Mouse (Mus musculus) kidney, embryonic 14.5 days (tissue): ENCODE data around the gene Fbxw4. TPM values are rescaled to one million over a fixed set of nuclear protein-coding genes. Genes with fewer than 3 reads are reported as not detected.

Source experiments
- ATAC-seq: fragments of 200-750 bp; cut with Nextera tagmentation; 2 replicates; pipeline ENCODE4 v1.8.0; 2017; ENCODE audit warnings: moderate number of reproducible peaks, mild to moderate bottlenecking, moderate TSS enrichment, moderate library complexity; ENCODE audit not compliant: low FRiP score, low TSS enrichment
- H3K27ac ChIP-seq: fragments of 300-500 bp; sonication (generic); 2 replicates; pipeline ENCODE4 v1.5.1; 2014; ENCODE audit warnings: low read depth, mild to moderate bottlenecking, low read length, moderate library complexity, mixed read lengths
- H3K27me3 ChIP-seq: fragments of 300-500 bp; sonication (generic); 2 replicates; pipeline ENCODE4 v1.6.1; 2014; ENCODE audit warnings: mild to moderate bottlenecking, low read length; ENCODE audit not compliant: control insufficient read depth, insufficient read depth
- H3K36me3 ChIP-seq: fragments of 300-500 bp; sonication (generic); 2 replicates; pipeline ENCODE4 v1.6.1; 2014; ENCODE audit warnings: low read length, mixed read lengths; ENCODE audit not compliant: control insufficient read depth, insufficient read depth
- H3K4me1 ChIP-seq: fragments of 300-500 bp; sonication (generic); 2 replicates; pipeline ENCODE4 v1.6.1; 2014; ENCODE audit warnings: low read length, mixed read lengths; ENCODE audit not compliant: control insufficient read depth, insufficient read depth
- H3K4me2 ChIP-seq: fragments of 300-500 bp; sonication (generic); replicated peaks from 2 replicates; pipeline ENCODE4 v1.6.1; 2014; ENCODE audit warnings: low read depth, mild to moderate bottlenecking, low read length
- H3K4me3 ChIP-seq: fragments of 300-500 bp; sonication (generic); 2 replicates; pipeline ENCODE4 v1.5.1; 2014; ENCODE audit warnings: mild to moderate bottlenecking, low read length
- H3K9ac ChIP-seq: fragments of 300-500 bp; sonication (generic); 2 replicates; pipeline ENCODE4 v1.6.1; 2014; ENCODE audit warnings: low read depth, mild to moderate bottlenecking, low read length, moderate library complexity
- H3K9me3 ChIP-seq: fragments of 300-500 bp; sonication (generic); 2 replicates; pipeline ENCODE4 v1.6.1; 2016; ENCODE audit warnings: low read length; ENCODE audit not compliant: control insufficient read depth
- WGBS: fragments of 180-500 bp; shearing (Covaris S2); extraction: QIAGEN DNeasy Blood & Tissue Kit; methylation state at CpG from one replicate; pipeline ENCODE4 v1.1.7; 2014; 5-methylcytosine and 5-hydroxymethylcytosine counted together
- polyA plus RNA-seq: library from polyadenylated mRNA; unstranded; fragments of >200 nt; fragmentation: Nextera tagmentation; extraction: Ambion mirVana; gene quantifications from 2 replicates; pipeline ENCODE4 v1.2.1, GENCODE M21; 2014

Fbxw4 gene
- polyA plus RNA-seq, 1 experiment from 2014 or later, result 8.3 TPM

DNA sequence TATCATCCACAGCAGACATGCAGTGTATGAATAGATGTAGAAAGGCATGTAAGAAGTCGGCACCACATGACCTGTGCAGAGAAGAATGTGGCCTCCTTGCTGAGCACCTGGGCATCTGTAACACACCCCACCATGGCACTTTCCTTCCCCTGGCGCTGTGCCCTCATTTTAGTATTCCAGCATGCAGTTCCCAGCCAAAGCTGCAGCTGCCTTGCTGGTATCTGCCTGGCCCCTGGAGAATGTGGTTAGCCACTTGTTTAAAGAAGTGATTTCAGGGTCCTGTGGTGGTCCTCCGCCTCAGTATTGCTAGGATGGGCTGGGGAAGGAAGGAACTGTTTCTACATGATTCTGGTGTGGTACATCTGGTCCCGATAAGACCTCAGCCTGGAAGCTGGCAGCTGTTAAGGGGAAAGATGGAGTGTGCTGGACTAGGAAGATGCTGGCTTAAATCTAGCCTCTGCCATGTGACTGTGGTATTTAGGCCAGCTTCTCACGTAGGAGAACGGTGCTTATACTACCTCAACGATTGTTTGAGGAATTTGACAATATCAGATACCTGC is 85.7 kb downstream of the Fbxw4 start:
- no peak for ATAC-seq
- no peak overlapping the region for H3K4me2 ChIP-seq
- peaks cover 36% of the 10 kb centered on the region for H3K36me3 ChIP-seq
- no peak overlapping the region for H3K4me3 ChIP-seq
- WGBS, result 79% methylated on average over 7 of the region's 7 CpGs
- H3K9ac ChIP-seq, result no peak overlapping the region
- H3K9me3 ChIP-seq, result no peaks in the 10 kb centered on the region
- peaks cover 21% of the 10 kb centered on the region for H3K4me1 ChIP-seq
- no peak overlapping the region for H3K27ac ChIP-seq
- H3K27me3 ChIP-seq, result no peaks in the 10 kb centered on the region

DNA sequence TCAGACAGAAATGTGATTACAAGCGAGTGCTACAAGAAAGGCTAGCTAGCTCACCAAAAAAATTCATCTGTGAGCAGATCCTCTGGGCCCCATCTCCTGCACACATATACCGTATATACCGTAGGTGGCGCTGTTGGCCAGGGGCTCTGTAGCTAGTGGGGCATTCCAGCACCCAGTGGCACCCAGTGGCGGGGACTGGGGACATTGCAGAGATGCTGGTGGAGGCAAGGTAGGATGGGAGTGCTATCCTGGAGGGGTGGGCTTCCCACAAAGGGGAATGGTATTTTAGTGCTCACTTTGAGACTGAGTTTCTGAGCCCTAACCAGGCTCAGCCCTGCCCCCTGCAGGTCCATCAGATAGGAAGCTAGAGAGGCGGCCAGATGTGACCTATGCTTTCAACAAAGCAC is 86.2 kb downstream of the Fbxw4 start:
- ATAC-seq, result peak; percentile 66
- Histone ChIP-seq H3K4me1 (peaks cover 21% of the 10 kb centered on the region), H3K4me2 (no peak overlapping the region)

DNA sequence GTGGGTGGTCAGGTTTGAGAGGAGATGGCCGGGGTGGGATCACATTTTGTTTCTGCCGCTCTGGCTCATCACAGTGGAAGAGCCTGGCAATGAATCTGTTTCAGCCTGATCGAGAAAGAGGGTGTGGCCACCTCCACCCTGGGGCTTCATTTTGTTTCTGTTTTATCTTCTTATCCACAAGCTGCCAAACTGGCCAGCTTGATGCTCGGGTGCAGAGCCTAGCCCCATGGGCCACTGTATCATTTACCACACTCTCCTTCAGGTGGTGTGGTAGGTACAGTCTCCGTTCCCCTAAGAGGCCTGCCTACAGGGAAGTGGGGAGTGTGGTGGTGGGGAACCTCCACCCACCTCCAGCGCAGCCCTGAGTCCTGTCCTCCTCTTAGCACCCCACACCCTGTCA is 87.1 kb downstream of the Fbxw4 start:
- peaks cover 23% of the 10 kb centered on the region; the same call in 1 of the 2 replicates for H3K36me3 ChIP-seq
- 85% methylated on average over 6 of the region's 6 CpGs for WGBS
- H3K9ac ChIP-seq, result no peak overlapping the region
- no peak for ATAC-seq
- no peaks in the 10 kb centered on the region for H3K9me3 ChIP-seq
- H3K4me3 ChIP-seq, result no peak overlapping the region
- H3K4me1 ChIP-seq, result peaks cover 21% of the 10 kb centered on the region
- no peaks in the 10 kb centered on the region for H3K27me3 ChIP-seq
- H3K27ac ChIP-seq, result no peak overlapping the region
- H3K4me2 ChIP-seq, result no peak overlapping the region

More for the DNA sequence above, 86.2 kb downstream of the Fbxw4 start:
- Histone ChIP-seq H3K9me3 (no peaks in the 10 kb centered on the region), H3K36me3 (peaks cover 31% of the 10 kb centered on the region), H3K9ac (no peak overlapping the region), H3K27ac (no peak overlapping the region), H3K27me3 (no peaks in the 10 kb centered on the region), H3K4me3 (no peak overlapping the region)
- WGBS, result 24% methylated on average over 6 of the region's 6 CpGs

GRCm38 (mm10) chr19:45567367-45567766 is 92.7 kb downstream of the Fbxw4 start:
- Histone ChIP-seq H3K36me3 (peaks cover 5% of the 10 kb centered on the region; the same call in 1 of the 2 replicates), H3K4me3 (no peak overlapping the region), H3K9me3 (no peaks in the 10 kb centered on the region), H3K27me3 (no peaks in the 10 kb centered on the region), H3K4me2 (no peak overlapping the region), H3K9ac (no peak overlapping the region), H3K4me1 (peaks cover 7% of the 10 kb centered on the region), H3K27ac (no peak overlapping the region)
- WGBS, result 55% methylated on average over 14 of the region's 14 CpGs
- no peak for ATAC-seq

GRCm38 (mm10) chr19:45565925-45566715 is 94.0 kb downstream of the Fbxw4 start:
- no peak overlapping the region for H3K4me3 ChIP-seq
- no peak overlapping the region for H3K27ac ChIP-seq
- peaks cover 2% of the 10 kb centered on the region; the same call in 1 of the 2 replicates for H3K36me3 ChIP-seq
- H3K9me3 ChIP-seq, result no peaks in the 10 kb centered on the region
- H3K4me2 ChIP-seq, result no peak overlapping the region
- 38% methylated on average over 15 of the region's 15 CpGs for WGBS
- ATAC-seq, result no peak
- H3K9ac ChIP-seq, result no peak overlapping the region
- H3K27me3 ChIP-seq, result no peaks in the 10 kb centered on the region
- peaks cover 7% of the 10 kb centered on the region for H3K4me1 ChIP-seq

DNA sequence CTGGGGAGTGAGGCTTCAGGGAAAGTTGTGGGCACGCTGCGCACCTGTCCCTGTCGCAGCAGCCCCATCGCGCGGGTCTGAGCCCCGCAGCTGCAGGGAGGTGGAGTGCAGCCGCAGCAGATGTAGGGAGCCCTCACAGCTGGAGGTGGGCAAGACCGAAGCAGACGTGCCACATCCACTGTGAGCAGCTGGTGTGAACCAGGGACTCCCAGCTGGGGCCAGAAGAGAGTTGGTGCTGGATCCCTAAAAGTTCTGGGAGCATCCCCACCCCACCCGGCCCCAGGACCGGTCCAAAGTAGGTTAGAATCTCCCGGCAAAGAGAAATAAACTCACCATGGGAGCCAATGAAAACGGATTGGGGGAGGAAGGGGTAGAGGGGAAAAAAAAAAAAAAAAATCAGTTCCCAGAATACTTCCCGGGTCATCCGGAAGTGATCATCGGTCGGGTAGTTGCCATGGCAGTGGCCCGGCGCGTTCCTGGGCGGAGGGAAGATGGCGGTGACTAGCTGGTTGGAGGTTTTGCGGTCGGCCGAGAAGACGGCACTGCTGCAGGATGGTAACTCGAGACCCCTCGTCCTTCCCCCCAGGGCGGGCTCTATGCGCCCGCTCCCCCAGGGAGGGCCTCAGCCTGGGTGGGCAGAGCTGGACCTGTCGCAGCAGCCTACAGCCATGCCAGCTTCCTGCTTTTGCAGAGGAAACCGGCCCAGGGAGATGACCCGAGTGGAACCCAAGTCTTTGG is 99.8 kb downstream of the Fbxw4 start, which contains the start of the genes Poll and Gm17018:
Gene Poll, minus strand, starts transcription at position 379 of the 738 bp plus-strand sequence.
Gene Gm17018, plus strand, starts transcription at position 463 of the 738 bp plus-strand sequence.
- Histone ChIP-seq H3K27ac (peak within 1 kb of the TSS; percentile 75), H3K27me3 (no peaks in the 10 kb centered on the region), H3K9me3 (no peaks in the 10 kb centered on the region), H3K4me1 (0 out of 2 replicates have a peak, but pooled peaks cover 3% of the 10 kb centered on the region), H3K4me2 (peak within 1 kb of the TSS; percentile 75), H3K4me3 (peak within 1 kb of the TSS; percentile 69), H3K9ac (peak within 1 kb of the TSS; percentile 73), H3K36me3 (peaks cover 8% of the 10 kb centered on the region; the same call in 1 of the 2 replicates)
- peak; percentile 84 for ATAC-seq
- under 1% methylated on average over 35 of the region's 35 CpGs for WGBS

GRCm38 (mm10) chr19:45554136-45554535 is 106.0 kb downstream of the Fbxw4 start:
- Histone ChIP-seq H3K36me3 (peaks cover 33% of the 10 kb centered on the region), H3K27ac (no peak overlapping the region), H3K4me1 (peaks cover 15% of the 10 kb centered on the region), H3K4me2 (no peak overlapping the region), H3K27me3 (no peaks in the 10 kb centered on the region), H3K9me3 (no peaks in the 10 kb centered on the region), H3K4me3 (no peak overlapping the region), H3K9ac (no peak overlapping the region)
- 94% methylated on average over 11 of the region's 11 CpGs for WGBS
- no peak for ATAC-seq

GRCm38 (mm10) chr19:45552187-45552586 is 107.9 kb downstream of the Fbxw4 start:
- ATAC-seq, result peak; percentile 69
- H3K4me1 ChIP-seq, result peaks cover 20% of the 10 kb centered on the region
- WGBS, result 19% methylated on average over 6 of the region's 6 CpGs
- no peak overlapping the region for H3K9ac ChIP-seq
- no peak overlapping the region for H3K4me3 ChIP-seq
- no peak overlapping the region for H3K4me2 ChIP-seq
- H3K27me3 ChIP-seq, result no peaks in the 10 kb centered on the region
- peaks cover 28% of the 10 kb centered on the region for H3K36me3 ChIP-seq
- no peaks in the 10 kb centered on the region for H3K9me3 ChIP-seq
- peak overlapping the region; percentile 56; the same call in 1 of the 2 replicates for H3K27ac ChIP-seq
